Mouse (Mus musculus) urinary bladder, postnatal 25 days (tissue): Measurements from ENCODE around the gene Tma7.

Experiments used
- DNase-seq: peaks from one replicate; pipeline ENCODE4 v3.0.0; 2022; ENCODE audit warnings: low spot score

The Tma7 gene

DNA sequence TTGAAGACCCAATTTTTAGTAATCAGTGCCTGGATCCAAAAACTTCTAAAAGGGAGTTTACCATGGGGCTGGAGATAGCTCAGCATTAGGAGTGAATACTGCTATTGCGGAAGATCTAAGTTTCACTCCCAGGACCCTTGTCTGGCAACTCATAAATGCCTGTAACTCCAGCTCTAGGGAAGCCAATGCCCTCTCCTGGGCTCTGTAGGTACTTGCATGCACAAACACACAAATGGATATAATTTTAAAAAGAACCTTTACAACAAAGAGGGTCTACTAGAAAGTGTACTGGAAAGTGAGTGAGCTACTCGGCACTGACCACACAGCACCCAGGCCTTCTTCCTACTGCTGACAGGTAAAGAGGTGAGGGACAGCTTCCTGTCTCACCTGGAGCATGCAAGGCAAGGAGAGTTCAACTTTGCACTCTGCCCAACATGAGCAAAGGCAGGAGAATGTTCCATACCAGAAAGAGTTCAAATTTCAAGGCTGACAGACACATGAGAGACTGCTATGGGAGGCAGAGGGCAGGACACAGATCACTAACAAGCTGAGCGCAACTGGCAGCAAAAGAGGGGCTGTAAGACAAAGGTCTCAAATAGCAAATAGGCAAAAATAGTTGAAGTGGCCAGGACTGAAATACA lies 14.2 kb downstream of the Tma7 start:
- no peak for DNase-seq

- no peak for DNase-seq
These were observed 21.5 kb downstream of the Tma7 start for GRCm38 (mm10) chr9:109060898-109061295.

DNA sequence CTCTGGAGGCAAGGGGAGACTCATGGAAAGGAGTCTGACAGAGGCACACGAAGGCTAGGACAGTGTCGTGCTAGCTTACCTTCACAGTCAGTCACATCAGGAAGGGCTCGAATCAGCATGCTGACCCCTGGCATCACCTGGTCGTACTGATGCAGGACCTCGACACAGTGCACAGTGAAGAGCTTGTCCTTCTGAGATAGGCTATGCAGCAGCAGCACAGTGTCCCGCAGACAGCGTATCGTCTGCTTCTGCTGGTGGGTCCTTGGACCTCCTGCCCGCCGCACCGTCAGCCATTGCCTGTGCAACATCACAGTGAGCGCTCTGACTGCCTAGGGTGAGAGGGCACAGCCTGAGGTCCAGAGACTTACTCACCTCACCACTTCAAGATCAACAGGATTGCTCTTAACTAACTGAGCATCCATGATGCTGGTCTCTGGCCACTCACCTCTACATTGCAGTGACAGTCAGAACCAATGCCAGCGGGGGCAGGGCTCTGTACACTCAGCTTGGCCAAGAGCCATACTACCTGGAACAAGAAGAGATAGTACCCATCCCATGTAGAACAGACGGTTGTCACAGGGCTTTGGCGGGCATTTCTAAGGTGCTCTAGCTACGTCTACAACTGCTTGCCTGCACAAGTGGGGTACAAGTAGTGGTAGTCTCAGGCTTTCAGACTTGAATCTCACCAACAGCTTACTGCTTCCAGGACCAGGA lies 22.0 kb downstream of the Tma7 start:
- DNase-seq = no peak

- peak; percentile 78 for DNase-seq
These were observed 23.1 kb downstream of the Tma7 start, which contains the start of gene Trex1 for GRCm38 (mm10) chr9:109059136-109059903. Gene Trex1 (minus strand): TSS chr9:109059734.

DNA sequence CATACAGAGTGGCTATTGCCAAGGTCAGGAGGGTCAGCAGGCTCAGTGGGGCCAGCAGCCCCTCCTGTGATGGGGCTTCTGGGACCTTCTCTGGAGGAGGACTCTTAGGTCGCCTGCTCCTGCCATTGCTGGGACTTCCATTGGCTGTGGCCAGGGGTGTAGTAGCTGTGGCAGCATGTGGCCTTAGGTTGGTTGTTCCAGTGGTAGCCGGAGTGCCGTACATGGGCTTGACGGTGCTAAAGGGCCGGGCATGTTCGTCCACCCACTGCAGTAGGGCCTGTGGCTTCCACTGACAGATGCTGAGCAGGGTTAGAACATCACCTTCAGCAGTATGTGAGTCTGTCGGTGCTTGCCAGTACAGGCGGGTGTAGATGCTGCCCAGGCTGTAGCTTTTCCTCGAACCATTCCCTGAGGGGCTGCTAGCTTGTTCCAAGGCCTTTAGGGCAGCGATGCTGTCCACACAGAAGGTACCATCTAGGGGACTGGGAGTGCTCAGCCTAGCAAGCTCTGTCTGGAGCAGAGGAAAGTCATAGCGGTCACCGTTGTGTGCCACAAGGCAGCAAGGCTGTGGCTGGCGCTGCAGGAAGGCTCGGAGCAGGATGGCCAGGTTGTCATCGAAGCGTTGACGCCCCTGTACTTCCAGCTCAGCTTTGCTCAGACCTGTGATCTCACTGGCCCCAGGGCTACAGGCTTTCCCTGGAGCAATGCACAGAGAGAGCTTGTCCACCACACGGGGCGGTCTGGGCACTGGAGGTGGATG lies 24.2 kb downstream of the Tma7 start:
- DNase-seq = no peak

- DNase-seq = no peak
These were observed 24.8 kb downstream of the Tma7 start for GRCm38 (mm10) chr9:109057543-109057942.

GRCm38 (mm10) chr9:109056916-109057315 lies 25.5 kb downstream of the Tma7 start:
- DNase-seq = no peak

DNA sequence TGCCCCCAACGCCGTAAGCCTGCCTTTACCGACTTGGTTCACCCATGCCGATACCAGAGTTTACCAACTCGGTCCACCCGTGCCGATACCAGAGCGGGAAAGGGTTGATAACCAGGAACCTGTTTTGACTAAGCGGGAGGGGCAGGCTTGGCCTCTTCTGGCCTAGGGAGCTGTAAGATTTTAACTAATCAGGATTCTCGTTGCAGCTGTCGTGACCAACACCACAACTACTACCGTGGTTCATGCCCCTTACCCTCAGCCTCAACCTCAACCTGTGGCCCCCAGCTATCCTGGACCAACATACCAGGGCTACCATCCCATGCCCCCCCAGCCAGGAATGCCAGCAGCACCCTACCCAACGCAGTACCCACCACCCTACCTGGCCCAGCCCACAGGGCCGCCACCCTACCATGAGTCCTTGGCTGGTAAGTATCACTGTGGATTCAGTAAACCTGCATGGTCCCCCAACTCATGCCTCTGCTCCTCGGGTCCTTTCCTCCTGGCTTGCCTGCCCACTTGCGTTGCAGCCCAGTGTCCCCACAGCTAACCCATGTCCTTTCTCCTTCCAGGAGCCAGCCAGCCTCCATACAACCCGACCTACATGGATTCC lies 26.2 kb downstream of the Tma7 start:
- DNase-seq = no peak

- DNase-seq = no peak
These were observed 26.9 kb downstream of the Tma7 start for GRCm38 (mm10) chr9:109055271-109056030.

DNA sequence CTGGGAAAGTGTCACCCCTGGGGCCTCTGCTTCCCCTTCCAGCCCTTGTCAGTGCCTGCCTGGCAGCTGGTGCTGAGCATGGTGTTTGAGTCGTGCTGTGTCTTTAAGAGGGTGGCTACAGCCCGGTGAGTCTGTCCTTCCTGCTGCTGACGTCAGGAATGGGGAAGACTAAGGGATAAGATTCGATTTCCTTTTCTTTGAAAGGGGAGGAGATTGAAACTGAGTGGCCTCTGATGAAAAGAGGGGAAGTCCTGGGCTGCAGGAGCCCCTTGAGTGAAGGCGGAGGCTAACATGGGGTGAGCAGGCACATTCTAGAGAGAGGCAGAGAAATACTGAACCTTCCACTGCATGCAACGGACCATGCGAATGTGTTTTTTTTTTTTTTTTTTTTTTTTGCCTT lies 27.7 kb downstream of the Tma7 start:
- DNase-seq = peak; percentile 49

- no peak for DNase-seq
These were observed 28.5 kb downstream of the Tma7 start for GRCm38 (mm10) chr9:109053851-109054250.

- no peak for DNase-seq
These were observed 29.0 kb downstream of the Tma7 start for GRCm38 (mm10) chr9:109053366-109053765.

GRCm38 (mm10) chr9:109052490-109053260 lies 29.7 kb downstream of the Tma7 start:
- DNase-seq = no peak

DNA sequence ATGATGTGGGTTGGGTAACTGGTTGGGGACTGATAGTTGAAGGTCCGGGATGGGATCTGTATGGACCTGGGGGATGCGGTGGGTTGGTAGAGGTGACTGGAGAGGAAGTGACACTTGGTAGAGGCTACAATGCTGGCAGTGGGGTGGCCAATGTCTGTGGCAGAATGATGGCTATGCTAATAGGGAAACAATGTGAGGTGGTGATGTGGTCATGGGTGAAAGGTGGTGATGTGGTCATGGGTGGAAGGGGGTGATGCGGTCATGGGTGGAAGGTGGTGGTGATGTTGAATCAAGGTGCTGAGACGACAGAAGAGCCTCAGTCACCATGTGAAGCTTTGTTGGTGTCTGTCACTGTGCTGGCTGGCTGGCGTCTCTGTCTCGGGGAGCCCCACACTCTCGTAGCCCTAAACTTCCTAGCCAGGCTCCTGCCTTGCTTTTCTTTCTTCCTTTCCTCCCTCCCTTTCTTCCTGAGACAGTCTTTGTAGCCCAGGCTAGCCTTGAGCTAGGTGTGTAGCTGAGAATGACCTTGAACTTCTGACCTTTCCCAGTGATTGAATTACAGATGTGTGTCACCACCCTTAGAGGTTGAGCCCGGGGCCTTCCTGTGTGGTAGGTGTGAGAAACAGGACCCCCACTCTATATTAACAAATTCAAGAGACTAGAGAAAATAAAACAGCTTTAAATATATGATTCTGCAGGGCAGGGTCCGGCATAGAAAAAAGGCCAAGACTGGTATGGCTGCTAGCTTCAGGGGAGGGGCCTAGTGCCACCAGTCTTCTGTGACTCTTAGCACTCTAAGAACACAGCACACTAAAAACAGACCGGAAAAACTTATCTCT lies 30.5 kb downstream of the Tma7 start:
- DNase-seq = no peak

DNA sequence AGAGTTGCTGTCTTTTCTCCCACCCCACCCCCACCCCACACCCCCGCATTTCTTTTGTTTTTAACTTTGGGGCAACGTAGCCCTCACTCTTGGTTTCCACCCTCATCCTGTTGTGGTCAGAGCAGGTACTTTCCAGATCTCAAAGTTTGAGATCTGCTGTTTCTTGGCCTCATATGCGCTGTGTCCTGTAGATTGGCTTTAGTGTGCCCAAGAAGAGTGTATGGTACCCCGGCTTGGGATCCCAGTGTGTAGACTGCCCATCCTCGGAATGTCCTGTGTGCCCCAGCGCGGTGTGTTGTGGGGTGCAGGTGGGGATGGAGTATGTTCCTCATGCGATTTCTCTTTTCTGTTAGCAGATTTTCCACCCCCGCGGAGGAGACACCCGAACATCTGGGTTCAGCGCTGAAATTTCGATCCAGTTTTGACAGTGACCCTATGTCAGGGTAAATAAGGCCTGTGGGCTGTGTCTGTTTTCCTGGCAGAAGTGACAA lies 31.3 kb downstream of the Tma7 start:
- DNase-seq = no peak

DNA sequence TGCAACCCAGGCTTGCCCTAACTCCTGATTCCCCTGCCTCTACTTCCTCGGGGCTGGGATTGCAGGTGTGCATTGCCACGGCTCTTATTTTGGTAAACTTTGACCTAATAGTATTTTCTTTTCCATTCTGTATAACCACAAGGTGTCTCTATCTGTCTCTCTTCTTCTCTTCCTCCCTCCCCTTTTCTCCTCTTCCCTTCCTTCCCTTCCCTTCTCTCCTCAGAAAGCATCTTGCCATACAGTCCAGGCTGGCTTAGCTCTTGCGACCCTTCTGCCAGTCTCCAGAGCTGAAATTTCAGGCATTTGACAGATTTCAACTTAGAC lies 31.8 kb downstream of the Tma7 start:
- DNase-seq = no peak

DNA sequence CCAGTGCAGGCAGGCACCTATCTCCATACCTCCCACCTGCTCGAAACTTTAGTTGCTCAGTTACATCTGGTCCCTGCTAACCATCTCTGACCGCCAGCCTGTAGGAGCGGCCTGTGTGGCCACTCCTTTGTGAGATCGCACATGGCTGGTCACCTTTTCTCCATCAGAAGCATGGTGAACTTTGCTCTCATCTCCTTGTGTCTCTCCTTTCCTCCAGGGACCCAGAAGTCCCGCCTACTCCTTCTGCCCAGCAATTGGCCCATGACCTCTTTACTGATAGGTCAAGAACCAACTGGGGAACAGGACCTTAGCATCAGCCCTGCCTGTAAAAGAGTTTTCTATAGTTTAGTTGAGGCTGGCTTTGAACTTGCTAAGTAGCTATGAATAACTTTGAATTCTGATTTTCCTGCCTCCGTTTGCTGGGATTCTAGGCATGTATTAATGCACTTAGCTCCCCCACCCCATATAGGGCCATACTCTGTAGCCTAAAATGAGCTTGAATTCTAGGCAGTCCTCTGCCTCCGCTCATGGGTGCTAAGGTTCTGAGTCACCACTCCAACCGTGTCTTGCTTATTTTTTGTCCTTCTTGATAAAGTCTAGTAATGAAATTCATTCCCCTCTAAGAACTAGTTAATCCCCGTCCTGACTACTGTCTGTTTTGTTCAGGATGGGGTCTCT lies 32.3 kb downstream of the Tma7 start:
- no peak for DNase-seq

- no peak for DNase-seq
These were observed 33.1 kb downstream of the Tma7 start for GRCm38 (mm10) chr9:109049316-109049715.

DNA sequence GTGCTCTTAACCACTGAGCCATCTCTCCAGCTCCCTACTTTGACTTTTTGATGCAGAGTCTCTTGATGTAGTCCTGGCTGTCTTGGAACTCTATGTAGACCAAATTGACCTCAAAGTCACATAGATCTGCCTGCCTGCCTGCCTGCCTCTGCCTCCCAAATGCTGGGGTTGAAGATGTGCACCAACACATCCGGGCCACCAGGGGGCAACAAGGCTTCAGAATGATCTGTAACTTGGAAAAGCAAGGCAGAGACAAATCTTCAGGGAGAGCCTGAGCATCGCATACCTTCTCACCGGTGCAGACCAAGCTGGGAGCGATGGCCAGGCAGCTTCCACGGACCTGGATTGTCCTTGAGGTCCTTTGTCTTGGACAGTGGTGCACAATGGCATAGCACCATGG lies 36.1 kb downstream of the Tma7 start:
- DNase-seq = peak; percentile 47
